ENCODE assay signal across 25 mouse cellular contexts in genomic region chr15:22086856-22087255, GRCm38 (mm10).
"Had no signal": no experiment of that assay in that cellular context is flagged by ENCODE, and none has a peak within 500 bp of the region (broad histone marks: within the 10 kb centered on the region; RNA-seq: fewer than 3 reads in every experiment).

No protein-coding gene starts in this region.

- H3K27me3 ChIP-seq: heart, embryonic 12.5 days; hindbrain, embryonic 15.5 days; kidney, embryonic 15.5 days; limb, embryonic 13.5 days; limb, embryonic 15.5 days; liver, embryonic 12.5 days had no signal

- ATAC-seq: hindbrain, postnatal 0 days; intestine, embryonic 16.5 days; liver, embryonic 12.5 days had no signal

- H3K36me3 ChIP-seq: heart, embryonic 10.5 days; heart, embryonic 12.5 days; hindbrain, embryonic 15.5 days; kidney, embryonic 15.5 days; limb, embryonic 13.5 days; limb, embryonic 15.5 days; liver, embryonic 12.5 days had no signal

- H3K27ac ChIP-seq: gastrocnemius, adult 2 months; heart, embryonic 10.5 days; hindbrain, embryonic 15.5 days; hindbrain, postnatal 0 days; kidney, embryonic 15.5 days; kidney, postnatal 0 days; limb, embryonic 13.5 days; limb, embryonic 15.5 days; liver, embryonic 12.5 days; liver, embryonic 14.5 days had no signal

- H3K4me3 ChIP-seq: gastrocnemius, adult 2 months; heart, embryonic 10.5 days; heart, embryonic 12.5 days; hindbrain, embryonic 15.5 days; kidney, embryonic 15.5 days; limb, embryonic 13.5 days; limb, embryonic 15.5 days; liver, embryonic 12.5 days had no signal

- DNase-seq: gastrocnemius, adult 2 months; gastrocnemius, postnatal 10 days; gastrocnemius, postnatal 25 days; heart, adult 18-20 months; heart, postnatal 10 days; heart, postnatal 4 days; kidney, adult 11 months; kidney, adult 2 months; kidney, adult 9 months; kidney, postnatal 14 days; kidney, postnatal 36 days; layer of hippocampus, adult 9-11 months; layer of hippocampus, postnatal 36 days; left cerebral cortex, postnatal 4 days had no signal

- H3K4me2 ChIP-seq: heart, embryonic 12.5 days; hindbrain, embryonic 15.5 days; kidney, embryonic 15.5 days; limb, embryonic 13.5 days; limb, embryonic 15.5 days; liver, embryonic 12.5 days had no signal

- H3K4me1 ChIP-seq: heart, embryonic 10.5 days; heart, embryonic 12.5 days; hindbrain, embryonic 15.5 days; kidney, embryonic 15.5 days; limb, embryonic 13.5 days; limb, embryonic 15.5 days; liver, embryonic 12.5 days had no signal

- H3K9ac ChIP-seq: heart, embryonic 12.5 days; hindbrain, embryonic 15.5 days; kidney, embryonic 15.5 days; limb, embryonic 13.5 days; limb, embryonic 15.5 days; liver, embryonic 12.5 days; liver, embryonic 14.5 days had no signal

- H3K9me3 ChIP-seq: heart, embryonic 10.5 days; heart, embryonic 12.5 days; hindbrain, embryonic 15.5 days; kidney, embryonic 15.5 days; limb, embryonic 13.5 days; limb, embryonic 15.5 days; liver, embryonic 12.5 days had no signal
